Mouse (Mus musculus): ENCODE measurements at regions not wholly inside any gene's neighbourhood (a gene's known extent, or its start where the extent isn't known, plus 50 kb on each side); places are given as distances from the start of the nearest gene placed in this dataset.

GRCm38 (mm10) chr8:100942680-100943427 is 1526.6 kb upstream of the Cdh8 start:
- ATAC-seq (ENCODE audit: insufficient number of reproducible peaks, low FRiP score, low TSS enrichment), result no peak

GRCm38 (mm10) chr8:100939533-100939932 is 1523.3 kb upstream of the Cdh8 start:
- ATAC-seq (ENCODE audit: insufficient number of reproducible peaks, low FRiP score, low TSS enrichment), result no peak

GRCm38 (mm10) chr8:100890307-100890706 is 1474.0 kb upstream of the Cdh8 start:
- no peak for ATAC-seq (ENCODE audit: insufficient number of reproducible peaks, low FRiP score, low TSS enrichment)

- ATAC-seq (ENCODE audit: insufficient number of reproducible peaks, low FRiP score, low TSS enrichment), result no peak
These were observed 1449.4 kb upstream of the Cdh8 start for GRCm38 (mm10) chr8:100865624-100866023.

- peak; percentile 58; the same call in 1 of the 2 replicates for ATAC-seq (ENCODE audit: insufficient number of reproducible peaks, low FRiP score, low TSS enrichment)
These were observed 1434.7 kb upstream of the Cdh8 start for GRCm38 (mm10) chr8:100850822-100851437.

Measured in cerebellum, adult (tissue).